Mouse (Mus musculus) liver, postnatal 0 days (tissue): Measurements from ENCODE around the gene Mthfd1. TPM values are rescaled to one million over a fixed set of nuclear protein-coding genes. Genes with fewer than 3 reads are reported as not detected.

Source experiments
- ATAC-seq: fragments of 200-750 bp; cut with Nextera tagmentation; 2 replicates; pipeline ENCODE4 v1.8.0; 2017; ENCODE audit warnings: mild to moderate bottlenecking, moderate library complexity
- DNase-seq: peaks from one replicate; pipeline ENCODE4 v3.0.0-alpha.2; 2016
- H3K27ac ChIP-seq: fragments of 300-500 bp; sonication (generic); 2 replicates; pipeline ENCODE4 v1.5.1; 2014; ENCODE audit warnings: antibody characterized with exemption, moderate library complexity, mild to moderate bottlenecking, low read depth
- H3K27me3 ChIP-seq: fragments of 300-500 bp; sonication (generic); 2 replicates; pipeline ENCODE4 v1.6.1; 2014; ENCODE audit warnings: low read length, control low read depth, mixed read lengths; ENCODE audit not compliant: insufficient read depth
- H3K36me3 ChIP-seq: fragments of 300-500 bp; sonication (generic); replicated peaks from 2 replicates; pipeline ENCODE4 v1.6.1; 2014; ENCODE audit warnings: mild to moderate bottlenecking, control low read depth, low read length, moderate library complexity, mixed read lengths; ENCODE audit not compliant: insufficient read depth
- H3K4me1 ChIP-seq: fragments of 300-500 bp; sonication (generic); 2 replicates; pipeline ENCODE4 v1.6.1; 2014; ENCODE audit warnings: antibody characterized with exemption, mild to moderate bottlenecking, control low read depth; ENCODE audit not compliant: insufficient read depth
- H3K4me2 ChIP-seq: fragments of 300-500 bp; sonication (generic); 2 replicates; pipeline ENCODE4 v1.6.1; 2014; ENCODE audit warnings: low read depth, mild to moderate bottlenecking, low read length, moderate library complexity, mixed read lengths
- H3K4me3 ChIP-seq: fragments of 300-500 bp; sonication (generic); 2 replicates; pipeline ENCODE4 v1.5.1; 2014; ENCODE audit warnings: low read depth, low read length
- H3K9ac ChIP-seq: fragments of 300-500 bp; sonication (generic); replicated peaks from 2 replicates; pipeline ENCODE4 v1.6.1; 2014; ENCODE audit warnings: mild to moderate bottlenecking, moderate library complexity
- H3K9me3 ChIP-seq: fragments of 300-500 bp; sonication (generic); 2 replicates; pipeline ENCODE4 v1.6.1; 2016; ENCODE audit warnings: mild to moderate bottlenecking, control low read depth, low read length, mixed read lengths
- CTCF ChIP-seq: sonication (generic); IDR thresholded peaks from 2 replicates; pipeline ENCODE4 v1.5.1; 2016; ENCODE audit warnings: antibody characterized with exemption, low read depth
- EP300 ChIP-seq: IDR thresholded peaks from 2 replicates; pipeline ENCODE4 v1.6.1; 2016; ENCODE audit warnings: antibody characterized with exemption, low read depth, mild to moderate bottlenecking
- WGBS: fragments of 180-500 bp; shearing (Covaris S2); extraction: QIAGEN DNeasy Blood & Tissue Kit; methylation state at CpG from one replicate; pipeline ENCODE4 v1.1.7; 2014; ENCODE audit not compliant: insufficient replicate concordance; 5-methylcytosine and 5-hydroxymethylcytosine counted together
- polyA plus RNA-seq: library from polyadenylated mRNA; unstranded; fragments of >200 nt; fragmentation: Nextera tagmentation; extraction: Ambion mirVana; gene quantifications from 2 replicates; pipeline ENCODE4 v1.2.1, GENCODE M21; 2015

Mthfd1 gene
- polyA plus RNA-seq, 1 experiment from 2014 or later: 63.0 TPM

DNA sequence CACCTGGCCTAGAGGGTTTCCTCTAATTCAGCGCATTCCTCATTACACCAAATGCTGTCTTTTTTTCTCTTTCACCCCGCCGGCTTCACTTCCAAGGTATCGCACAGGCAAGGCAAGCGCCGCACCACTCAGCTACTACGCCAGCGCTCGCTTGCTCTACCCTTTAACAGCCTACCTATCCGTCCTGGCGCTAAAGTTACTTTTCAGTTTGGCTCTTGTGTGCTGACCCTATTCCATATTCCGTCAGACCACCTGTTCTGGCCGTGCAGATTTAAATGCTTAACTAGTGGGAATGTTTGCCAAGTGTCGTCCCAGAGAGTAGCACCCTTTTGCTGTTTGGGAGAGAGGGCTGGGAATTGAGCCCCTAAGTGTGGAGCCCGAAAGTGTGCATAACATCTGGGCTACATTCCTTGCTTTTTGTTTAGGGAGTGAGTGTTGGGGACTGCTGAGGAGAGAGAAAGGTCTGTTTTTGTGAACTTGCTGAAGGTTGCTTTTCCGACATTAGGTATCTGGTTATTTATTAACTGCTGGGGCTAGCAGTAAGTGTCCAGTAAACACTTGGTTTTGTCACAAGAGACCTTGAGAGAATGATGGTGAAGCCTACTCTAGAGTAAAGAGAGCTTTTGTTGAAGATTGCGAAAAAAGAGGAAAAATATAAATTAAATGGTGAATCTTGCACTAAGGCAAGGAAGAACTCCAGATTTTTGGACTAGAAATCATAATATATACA is 1.2 kb downstream of the Mthfd1 start:
- Histone ChIP-seq H3K36me3 (no peaks in the 10 kb centered on the region), H3K9me3 (no peaks in the 10 kb centered on the region), H3K4me1 (peaks cover 15% of the 10 kb centered on the region; the same call in 1 of the 2 replicates), H3K27ac (peak overlapping the region; percentile 90), H3K4me3 (peak overlapping the region; percentile 70), H3K4me2 (peak overlapping the region; percentile 96), H3K9ac (peak overlapping the region; percentile 72), H3K27me3 (no peaks in the 10 kb centered on the region)
- WGBS: 7% methylated on average over 17 of the region's 17 CpGs
- no peak for TF ChIP-seq EP300
- DNase-seq (peak; percentile 36), ATAC-seq (no peak)

DNA sequence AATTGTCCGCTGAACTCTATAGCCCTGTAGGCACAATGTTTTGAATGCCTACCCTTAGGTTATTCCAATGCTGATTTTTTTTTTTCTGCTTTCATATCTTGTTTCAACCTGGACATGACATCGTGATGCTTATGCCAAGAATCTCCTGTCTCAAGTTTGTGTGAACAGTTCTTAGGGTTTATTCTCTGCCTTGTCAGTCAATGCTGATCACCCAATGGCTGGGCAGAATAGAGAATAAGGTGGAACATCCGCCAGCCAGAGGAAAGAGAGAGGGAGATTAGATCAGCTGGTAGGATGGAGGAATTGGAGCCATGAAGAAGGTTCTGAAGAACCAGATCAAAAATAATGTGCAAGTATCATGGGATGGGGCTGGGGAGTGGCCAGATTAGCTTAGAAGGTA is 5.6 kb downstream of the Mthfd1 start:
- no peak overlapping the region for H3K27ac ChIP-seq
- H3K4me1 ChIP-seq: peaks cover 28% of the 10 kb centered on the region
- TF ChIP-seq EP300 (no peak), CTCF (no peak)
- ATAC-seq: no peak
- no peak overlapping the region for H3K9ac ChIP-seq
- no peak overlapping the region for H3K4me2 ChIP-seq
- no peaks in the 10 kb centered on the region for H3K27me3 ChIP-seq
- H3K9me3 ChIP-seq: no peaks in the 10 kb centered on the region
- H3K36me3 ChIP-seq: no peaks in the 10 kb centered on the region
- no peak for DNase-seq
- WGBS: 84% methylated on average over 3 of the region's 3 CpGs
- no peak overlapping the region for H3K4me3 ChIP-seq

DNA sequence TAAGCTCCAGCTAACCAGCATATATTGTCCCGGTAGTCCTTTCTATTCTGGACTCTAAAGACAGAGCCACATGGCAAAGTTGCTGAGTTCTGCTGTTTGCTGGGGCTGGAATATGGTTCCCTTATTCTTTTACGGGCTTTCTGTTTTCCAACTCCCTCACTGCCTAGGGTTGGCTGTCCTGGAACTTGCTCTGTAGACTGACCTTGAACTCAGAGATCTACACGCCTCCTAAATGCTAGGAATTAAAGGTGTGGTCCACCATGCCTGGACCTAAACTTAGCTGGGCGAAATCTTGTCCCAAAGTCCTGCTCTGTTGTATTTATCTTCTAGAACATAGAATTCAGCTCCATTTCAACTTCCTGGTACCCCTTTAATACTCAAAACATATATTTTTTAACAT is 6.5 kb downstream of the Mthfd1 start:
- ATAC-seq (no peak), DNase-seq (no peak)
- Histone ChIP-seq H3K4me2 (no peak overlapping the region), H3K9me3 (no peaks in the 10 kb centered on the region), H3K27me3 (no peaks in the 10 kb centered on the region), H3K9ac (no peak overlapping the region), H3K4me1 (peaks cover 25% of the 10 kb centered on the region), H3K27ac (peak overlapping the region; percentile 7; the same call in 1 of the 2 replicates), H3K4me3 (no peak overlapping the region), H3K36me3 (peaks cover 2% of the 10 kb centered on the region; the same call in 1 of the 2 replicates)
- 69% methylated on average over 4 of the region's 4 CpGs for WGBS
- TF ChIP-seq EP300 (no peak), CTCF (no peak)

- DNase-seq (peak; percentile 42), ATAC-seq (peak; percentile 70)
- H3K4me3 ChIP-seq: no peak overlapping the region
- no peak overlapping the region for H3K4me2 ChIP-seq
- TF ChIP-seq CTCF (no peak), EP300 (no peak)
- H3K9me3 ChIP-seq: no peaks in the 10 kb centered on the region
- H3K9ac ChIP-seq: no peak overlapping the region
- WGBS: 81% methylated on average over 4 of the region's 4 CpGs
- H3K36me3 ChIP-seq: peaks cover 2% of the 10 kb centered on the region; the same call in 1 of the 2 replicates
- H3K4me1 ChIP-seq: peaks cover 21% of the 10 kb centered on the region
- peak overlapping the region; percentile 64 for H3K27ac ChIP-seq
- H3K27me3 ChIP-seq: no peaks in the 10 kb centered on the region
These were observed 7.8 kb downstream of the Mthfd1 start for GRCm38 (mm10) chr12:76262918-76263317.

GRCm38 (mm10) chr12:76263876-76264275 is 8.8 kb downstream of the Mthfd1 start:
- Histone ChIP-seq H3K27ac (peak overlapping the region; percentile 64), H3K4me1 (peaks cover 24% of the 10 kb centered on the region), H3K9ac (no peak overlapping the region), H3K9me3 (no peaks in the 10 kb centered on the region), H3K4me2 (no peak overlapping the region), H3K27me3 (no peaks in the 10 kb centered on the region), H3K4me3 (no peak overlapping the region), H3K36me3 (peaks cover 2% of the 10 kb centered on the region; the same call in 1 of the 2 replicates)
- TF ChIP-seq CTCF: no peak
- no peak for TF ChIP-seq EP300
- peak; percentile 48 for ATAC-seq
- DNase-seq: no peak
- WGBS: 73% methylated on average over 1 of the region's 1 CpGs

DNA sequence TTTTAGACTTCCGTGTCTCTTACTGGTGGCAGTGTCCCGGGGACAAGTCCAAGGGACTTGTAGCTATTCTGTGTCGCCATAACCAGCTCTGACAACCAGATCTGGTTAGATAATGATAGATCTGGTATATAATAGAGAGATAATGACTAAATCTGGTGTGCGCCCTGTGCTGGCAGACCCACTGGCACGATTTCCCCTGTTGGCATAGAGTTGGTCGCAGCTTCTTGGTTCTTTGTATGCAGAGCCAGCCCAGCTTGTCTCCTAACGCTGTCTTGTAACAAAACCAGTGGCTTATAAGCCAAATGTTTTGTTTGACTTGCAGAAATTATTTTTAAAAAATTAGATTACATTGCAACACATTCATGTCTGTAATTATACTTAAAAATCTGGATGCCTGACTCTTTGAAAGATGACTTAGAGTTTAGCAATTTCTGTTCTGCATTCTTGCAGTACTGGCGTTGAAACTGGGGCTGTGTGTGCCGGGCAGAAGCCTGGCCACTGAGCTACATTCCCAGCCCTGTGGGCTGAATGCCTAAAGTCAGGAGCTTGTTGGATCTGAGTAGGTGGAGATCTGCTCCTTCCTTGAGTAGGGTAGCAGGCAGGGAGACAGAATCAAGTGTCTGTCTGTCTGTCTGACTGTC is 9.3 kb downstream of the Mthfd1 start:
- 78% methylated on average over 9 of the region's 9 CpGs for WGBS
- no peak for ATAC-seq
- Histone ChIP-seq H3K27me3 (no peaks in the 10 kb centered on the region), H3K9me3 (no peaks in the 10 kb centered on the region), H3K4me1 (peaks cover 25% of the 10 kb centered on the region), H3K36me3 (peaks cover 2% of the 10 kb centered on the region; the same call in 1 of the 2 replicates), H3K4me3 (no peak overlapping the region), H3K9ac (peak overlapping the region; percentile 34; the same call in 1 of the 2 replicates), H3K27ac (peak overlapping the region; percentile 64), H3K4me2 (0 out of 2 replicates have a peak overlapping the region, but pooled peaks have one; percentile 9)
- TF ChIP-seq CTCF (no peak), EP300 (no peak)
- DNase-seq: no peak
